Comparison of ENCODE assay signal across 25 mouse cellular contexts in genomic region chr11:81610506-81610905, GRCm38 (mm10).
"Had no signal": no experiment of that assay in that cellular context is flagged by ENCODE, and none has a peak within 500 bp of the region (broad histone marks: within the 10 kb centered on the region; RNA-seq: fewer than 3 reads in every experiment).

No protein-coding gene starts in this region.

- H3K4me3 ChIP-seq: heart, embryonic 13.5 days; heart, embryonic 15.5 days; hindbrain, embryonic 13.5 days; hindbrain, embryonic 15.5 days; intestine, embryonic 15.5 days; kidney, embryonic 15.5 days; limb, embryonic 10.5 days; limb, embryonic 12.5 days; liver, embryonic 13.5 days; liver, embryonic 15.5 days had no signal

- H3K9me3 ChIP-seq: heart, embryonic 13.5 days; heart, embryonic 15.5 days; hindbrain, embryonic 13.5 days; hindbrain, embryonic 15.5 days; intestine, embryonic 15.5 days; kidney, embryonic 15.5 days; limb, embryonic 10.5 days; limb, embryonic 12.5 days; liver, embryonic 13.5 days; liver, embryonic 15.5 days had no signal

- H3K27me3 ChIP-seq: hindbrain, embryonic 15.5 days; intestine, embryonic 15.5 days had no signal

- H3K4me2 ChIP-seq: heart, embryonic 11.5 days; heart, embryonic 13.5 days; heart, embryonic 15.5 days; hindbrain, embryonic 13.5 days; hindbrain, embryonic 15.5 days; intestine, embryonic 15.5 days; kidney, embryonic 15.5 days; limb, embryonic 12.5 days; liver, embryonic 11.5 days; liver, embryonic 13.5 days; liver, embryonic 15.5 days had no signal

- H3K9ac ChIP-seq: heart, embryonic 13.5 days; heart, embryonic 15.5 days; hindbrain, embryonic 13.5 days; hindbrain, embryonic 15.5 days; intestine, embryonic 15.5 days; kidney, embryonic 15.5 days; limb, embryonic 12.5 days; liver, embryonic 13.5 days; liver, embryonic 15.5 days had no signal

- ATAC-seq: hindbrain, postnatal 0 days; intestine, embryonic 15.5 days had no signal

- H3K36me3 ChIP-seq: heart, embryonic 13.5 days; heart, embryonic 15.5 days; hindbrain, embryonic 13.5 days; hindbrain, embryonic 15.5 days; intestine, embryonic 15.5 days; kidney, embryonic 15.5 days; limb, embryonic 10.5 days; limb, embryonic 12.5 days; liver, embryonic 13.5 days; liver, embryonic 15.5 days had no signal

- DNase-seq: gastrocnemius, postnatal 14 days; gastrocnemius, postnatal 36 days; heart, adult 18-20 months; kidney, adult 11 months; kidney, adult 2 months; kidney, adult 9 months; kidney, postnatal 14 days; kidney, postnatal 36 days; layer of hippocampus, adult 9-11 months; layer of hippocampus, postnatal 36 days; liver; liver, embryonic 13.5 days had no signal

- H3K4me1 ChIP-seq: liver, embryonic 15.5 days had no signal

- H3K27ac ChIP-seq: heart, embryonic 13.5 days; heart, embryonic 15.5 days; hindbrain, embryonic 15.5 days; hindbrain, postnatal 0 days; intestine, embryonic 15.5 days; kidney, embryonic 15.5 days; kidney, postnatal 0 days; limb, embryonic 10.5 days; limb, embryonic 12.5 days; liver, embryonic 13.5 days; liver, embryonic 15.5 days had no signal
